Mouse (Mus musculus): ENCODE measurements at regions not wholly inside any gene's neighbourhood (a gene's known extent, or its start where the extent isn't known, plus 50 kb on each side); places are given as distances from the start of the nearest gene placed in this dataset.

DNA sequence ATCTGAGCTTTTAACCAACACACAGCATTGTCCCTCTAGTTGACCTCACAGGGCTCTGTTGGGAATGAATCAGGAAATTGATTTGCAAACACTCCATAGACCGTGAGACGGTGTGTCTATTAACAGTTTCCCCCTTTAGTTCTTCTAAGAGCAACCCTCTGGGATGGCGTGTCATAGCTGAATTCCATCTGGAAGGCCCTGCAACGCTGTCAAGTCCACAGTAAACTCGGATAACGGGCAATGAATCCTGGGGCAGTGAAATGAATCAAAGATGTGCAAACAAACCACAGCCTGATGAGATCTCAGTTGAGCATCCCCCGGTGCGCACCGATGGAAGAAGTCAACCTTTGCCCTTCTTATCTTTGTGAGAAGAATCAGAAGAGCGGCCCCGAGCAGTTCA is 302.3 kb upstream of the 9630041A04Rik start:
- DNase-seq (ENCODE audit: extremely low read depth, insufficient read length, low spot score): no peak

DNA sequence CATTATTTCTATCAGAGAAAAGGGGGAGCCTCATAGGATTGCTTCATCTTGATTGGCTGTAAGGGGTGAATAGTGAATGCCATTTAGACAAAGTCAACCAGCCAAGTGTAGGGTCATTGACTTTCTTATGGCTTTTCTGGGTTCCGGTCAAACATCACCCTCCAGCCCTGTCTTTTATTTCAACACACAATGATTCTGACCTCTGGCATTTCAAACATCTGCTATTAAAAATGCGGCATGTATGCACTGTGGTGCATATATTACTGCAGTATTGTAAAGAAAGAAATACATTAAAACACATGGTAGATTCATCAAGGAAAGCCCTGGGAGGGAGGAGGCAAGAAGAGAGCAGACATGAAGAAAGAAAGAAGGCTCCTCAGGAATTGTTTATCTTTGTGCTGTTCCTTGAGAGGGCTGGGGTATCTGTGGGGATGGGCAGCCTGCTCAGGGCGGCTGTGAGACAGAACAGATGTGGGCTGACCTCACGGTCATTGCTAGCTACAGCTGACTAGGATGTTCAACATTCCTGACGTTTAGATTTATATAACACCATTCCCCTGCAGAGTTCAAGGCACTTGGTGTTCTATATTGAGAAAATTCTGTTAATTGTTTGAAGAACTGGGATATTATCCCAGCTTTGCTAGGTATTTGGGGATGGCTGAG is 303.5 kb upstream of the Ppp2r3a start:
- no peak for DNase-seq (ENCODE audit: extremely low read depth, insufficient read length, low spot score)

DNA sequence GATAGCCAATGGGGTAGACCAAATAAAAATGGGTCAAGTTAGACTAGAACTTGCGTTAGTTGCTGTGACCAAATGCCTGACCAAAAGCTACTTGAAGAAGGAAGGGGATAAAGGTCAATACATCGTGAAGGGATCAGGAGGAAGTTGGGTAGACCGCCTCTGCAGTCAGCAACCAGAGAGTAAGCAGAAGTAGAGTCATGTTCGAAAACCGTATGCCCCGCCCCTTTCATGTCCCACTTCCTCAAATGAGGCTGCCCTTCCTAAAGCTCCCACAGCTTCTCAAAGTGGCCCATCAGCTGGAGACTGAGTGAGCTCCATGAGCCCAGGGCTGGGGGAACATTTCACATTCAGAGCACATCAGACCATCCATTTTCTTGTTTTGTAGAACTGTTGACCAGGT is 301.2 kb upstream of the Ppp2r3a start:
- DNase-seq (ENCODE audit: extremely low read depth, insufficient read length, low spot score): no peak

DNA sequence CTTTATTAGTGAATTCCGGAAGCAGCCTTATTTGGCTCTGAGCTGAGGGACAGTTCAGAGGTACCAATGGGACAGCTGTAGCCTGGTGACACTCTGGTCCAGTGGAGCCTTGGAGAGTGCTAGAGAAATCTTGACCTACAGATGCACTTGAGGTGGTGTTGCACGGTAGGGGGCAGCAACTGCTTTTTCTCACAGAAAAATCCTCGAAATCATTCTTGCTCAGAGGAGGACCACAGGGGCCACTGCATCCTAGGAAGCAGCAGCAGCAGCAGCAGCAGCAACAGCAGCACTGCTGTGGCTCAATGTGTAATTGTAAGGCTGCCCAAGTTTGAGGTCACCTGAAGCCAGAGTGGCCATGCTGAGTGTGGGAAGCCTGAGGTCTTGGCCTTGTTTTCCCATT is 299.7 kb upstream of the Ppp2r3a start:
- DNase-seq (ENCODE audit: extremely low read depth, insufficient read length, low spot score): no peak

DNA sequence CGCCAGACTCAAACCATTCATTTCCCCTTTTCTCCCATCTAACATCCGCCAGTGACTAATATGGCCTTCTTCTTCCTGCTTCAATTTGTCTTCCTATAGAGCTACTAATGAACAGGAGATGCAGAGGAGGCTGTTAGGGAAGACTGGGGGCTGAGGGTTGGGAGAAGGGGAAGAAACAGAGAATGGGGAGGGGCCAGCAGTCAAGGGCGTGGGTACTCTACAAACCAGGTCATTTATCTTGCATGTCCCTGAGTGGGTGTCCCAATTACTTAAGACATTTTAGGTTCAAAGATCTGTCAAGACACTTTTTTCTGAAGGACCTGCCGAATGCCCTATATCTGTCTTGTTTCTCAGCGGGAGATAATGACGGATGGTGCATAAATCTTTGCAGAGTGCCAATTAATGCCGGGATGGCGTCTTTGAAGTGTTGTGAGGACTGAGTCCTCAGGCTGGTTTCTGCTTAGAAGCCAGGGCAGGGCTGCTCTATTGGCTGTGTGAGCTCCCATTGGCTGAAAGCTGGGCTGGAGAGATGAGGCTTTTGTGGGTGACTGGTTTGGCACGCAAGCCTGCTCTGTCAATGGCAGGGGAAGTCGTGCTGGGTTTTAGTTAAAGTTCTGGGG is 294.7 kb upstream of the Ppp2r3a start:
- DNase-seq (ENCODE audit: extremely low read depth, insufficient read length, low spot score): no peak

DNA sequence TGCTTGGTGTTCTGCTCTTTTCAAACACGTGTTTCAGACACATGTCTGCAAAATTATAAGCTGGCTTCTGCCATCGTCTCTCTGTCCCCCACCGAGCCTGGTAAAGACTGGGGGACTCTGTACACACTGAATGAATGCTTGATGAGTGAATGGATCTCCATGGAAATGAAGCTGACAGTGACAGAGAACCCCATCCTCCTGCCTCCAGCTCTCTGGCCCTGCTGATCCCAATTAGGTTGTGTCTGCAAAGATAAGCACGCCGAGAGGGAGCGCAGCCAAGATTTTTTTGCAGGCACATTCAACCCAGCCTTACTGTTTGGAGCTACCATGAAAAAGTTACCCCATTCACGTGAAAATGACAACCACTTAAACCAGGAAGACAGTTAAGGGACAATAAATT is 266.5 kb upstream of the Ppp2r3a start:
- DNase-seq (ENCODE audit: extremely low read depth, insufficient read length, low spot score): no peak

DNA sequence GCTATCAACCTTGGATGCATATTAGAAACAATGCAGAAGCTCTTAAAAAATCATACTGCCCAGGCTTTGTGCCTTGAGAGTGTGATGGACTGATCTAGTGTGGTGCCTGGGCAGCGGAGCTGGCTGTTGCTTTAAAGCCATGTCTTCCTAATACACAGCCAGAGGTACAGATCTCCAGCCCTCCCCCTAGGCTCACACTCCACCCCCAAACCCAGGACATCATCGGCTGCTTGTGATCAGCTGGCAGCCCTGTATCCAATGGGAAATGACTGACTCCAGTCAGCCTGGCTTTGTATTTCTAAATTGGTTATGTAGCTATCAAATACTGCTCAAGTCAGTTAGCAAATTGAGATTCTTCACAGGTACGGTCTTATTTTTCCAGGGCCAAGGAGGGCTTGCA is 259.2 kb upstream of the Ppp2r3a start:
- DNase-seq (ENCODE audit: extremely low read depth, insufficient read length, low spot score): no peak

DNA sequence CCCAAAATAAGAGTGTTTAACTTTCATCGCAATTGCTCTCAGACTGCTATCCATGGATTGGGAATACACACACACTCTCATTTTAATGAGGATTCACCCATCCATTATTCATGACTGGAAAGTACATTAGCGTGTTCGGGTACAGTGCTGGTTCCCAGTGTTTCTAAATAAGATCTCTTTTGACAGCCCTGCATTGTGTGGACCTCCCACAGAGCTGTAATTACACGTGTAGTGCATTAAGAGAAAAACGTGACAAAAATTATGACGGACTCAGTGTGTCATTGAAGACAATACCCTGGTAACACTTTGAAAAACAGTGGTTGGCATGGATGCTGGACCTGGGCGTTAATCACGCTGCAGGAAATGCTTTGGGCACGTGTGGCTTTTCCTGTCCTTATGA is 257.6 kb upstream of the Ppp2r3a start:
- no peak for DNase-seq (ENCODE audit: extremely low read depth, insufficient read length, low spot score)

DNA sequence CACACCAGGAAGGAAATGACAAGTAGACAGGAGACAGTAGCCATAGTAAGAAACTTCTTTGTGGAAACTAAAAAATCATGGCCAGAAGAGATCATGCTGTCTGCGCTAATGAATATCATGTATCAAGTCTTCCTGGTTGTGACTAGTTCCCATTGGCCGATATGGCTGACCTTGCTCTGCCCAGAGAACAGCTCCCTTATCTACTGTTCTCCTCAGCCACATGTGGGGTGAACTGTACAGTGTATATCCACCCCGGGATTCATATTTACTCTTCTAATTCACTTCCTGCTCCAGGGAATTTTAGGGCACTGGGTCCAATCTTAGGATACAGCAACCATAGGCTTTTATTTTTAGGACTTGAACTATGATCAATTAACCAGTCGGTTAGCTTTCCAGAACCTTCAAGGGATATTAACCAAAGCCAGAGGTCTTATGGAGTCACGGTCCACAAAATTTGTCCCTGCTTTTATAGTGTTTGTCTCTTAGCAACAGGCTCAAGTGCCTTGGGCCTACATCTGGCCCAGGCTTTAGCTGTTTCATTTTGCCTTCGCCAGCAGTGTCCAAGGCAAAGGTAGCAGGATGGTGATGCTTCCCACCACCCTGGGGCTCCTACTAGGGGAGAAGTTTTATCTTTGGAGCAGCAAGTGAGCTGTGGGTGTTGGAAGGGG is 255.6 kb upstream of the Ppp2r3a start:
- DNase-seq (ENCODE audit: extremely low read depth, insufficient read length, low spot score): no peak

DNA sequence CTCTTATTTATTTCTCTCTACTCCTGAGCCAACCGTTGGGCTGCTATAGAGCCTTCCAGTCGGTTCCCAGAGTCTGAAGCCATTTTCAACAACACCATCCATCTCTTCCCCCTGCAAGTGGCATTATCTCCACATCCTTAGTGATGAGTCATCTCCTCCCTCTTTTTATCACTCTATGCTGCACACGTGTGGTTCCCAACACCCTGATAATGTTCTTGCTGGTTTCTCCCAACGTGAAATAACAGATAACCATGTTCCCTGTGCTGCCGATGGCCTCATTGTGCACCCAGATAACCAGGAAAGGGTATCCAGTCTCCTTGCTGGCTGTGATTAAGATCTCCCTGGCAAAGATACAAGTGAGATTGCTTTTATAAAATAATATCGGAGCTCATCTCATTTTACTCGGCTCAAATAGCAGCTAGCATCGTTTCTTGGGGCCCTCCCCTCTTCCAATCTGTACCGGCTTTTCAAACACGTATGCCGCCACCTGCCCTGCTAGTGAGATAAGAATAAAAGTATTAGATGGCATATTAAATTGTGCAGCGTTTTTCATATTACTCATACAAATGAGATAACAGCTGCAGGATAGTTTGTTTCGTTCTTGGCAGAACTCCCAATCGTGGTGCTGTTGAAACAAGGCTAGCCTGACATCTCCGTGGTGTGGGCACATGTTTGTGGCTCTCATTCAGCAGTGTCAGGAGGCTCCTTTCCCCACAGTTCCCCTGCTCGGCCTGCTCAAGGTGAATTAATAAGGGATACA is 250.3 kb upstream of the Ppp2r3a start:
- no peak for DNase-seq (ENCODE audit: extremely low read depth, insufficient read length, low spot score)

DNA sequence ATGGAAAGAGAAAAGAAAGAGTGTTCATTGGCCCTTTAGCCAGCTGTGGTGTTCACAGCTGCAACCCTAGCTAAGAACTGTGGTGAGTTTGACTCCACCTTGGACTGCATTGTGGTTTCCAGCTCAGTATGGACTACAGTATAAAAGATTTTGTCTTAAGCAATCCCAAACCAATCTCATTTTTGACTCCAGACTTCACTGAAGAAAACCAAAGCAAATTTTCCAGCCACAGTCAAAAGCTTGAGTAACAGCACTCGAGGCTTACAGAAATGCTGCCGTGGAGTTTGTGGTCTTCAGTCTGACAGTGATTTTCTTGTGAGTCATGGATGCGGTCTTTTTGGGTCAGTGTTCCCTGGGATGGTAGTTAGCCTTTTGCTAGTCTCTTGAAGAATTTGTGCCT is 249.4 kb upstream of the Ppp2r3a start:
- DNase-seq (ENCODE audit: extremely low read depth, insufficient read length, low spot score): peak; percentile 25

DNA sequence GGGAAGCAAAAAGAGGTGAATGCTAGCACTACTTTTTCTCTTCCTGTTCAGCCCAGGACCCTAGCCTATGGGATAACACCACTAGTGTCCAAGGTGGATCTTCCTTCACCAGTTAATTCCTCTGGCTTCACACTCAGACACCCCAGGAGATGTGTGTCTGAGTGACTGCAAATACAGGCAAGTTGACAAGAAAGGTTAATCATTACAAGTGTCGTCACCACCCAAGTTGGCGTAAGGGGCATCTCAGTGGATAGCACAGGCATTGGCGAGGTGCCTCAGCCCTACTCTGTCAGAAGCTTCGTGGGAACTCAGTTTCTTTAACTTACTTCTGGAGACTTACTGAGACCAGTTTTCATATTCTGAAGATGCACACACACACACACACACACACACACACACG is 247.1 kb upstream of the Ppp2r3a start:
- no peak for DNase-seq (ENCODE audit: extremely low read depth, insufficient read length, low spot score)

DNA sequence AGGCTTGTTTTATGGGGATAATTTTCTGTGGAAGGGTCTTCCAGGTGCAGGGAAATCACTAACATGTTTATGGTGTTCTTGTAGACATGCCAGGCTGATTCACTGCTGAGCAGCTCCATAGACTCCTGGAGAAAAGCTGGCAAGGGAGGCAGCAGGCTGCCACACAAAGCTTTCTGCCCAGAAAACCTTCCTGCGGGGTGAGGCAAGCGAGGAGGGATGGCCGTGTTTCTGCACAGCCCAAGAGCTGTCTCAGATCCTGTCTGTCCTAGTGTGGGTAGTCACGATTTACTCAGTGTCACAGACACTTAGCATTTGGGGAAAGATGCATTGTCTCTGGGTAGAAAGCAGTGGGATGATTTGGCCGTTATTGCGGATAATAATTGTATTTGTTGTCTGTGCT is 244.2 kb upstream of the Ppp2r3a start:
- no peak for DNase-seq (ENCODE audit: extremely low read depth, insufficient read length, low spot score)

DNA sequence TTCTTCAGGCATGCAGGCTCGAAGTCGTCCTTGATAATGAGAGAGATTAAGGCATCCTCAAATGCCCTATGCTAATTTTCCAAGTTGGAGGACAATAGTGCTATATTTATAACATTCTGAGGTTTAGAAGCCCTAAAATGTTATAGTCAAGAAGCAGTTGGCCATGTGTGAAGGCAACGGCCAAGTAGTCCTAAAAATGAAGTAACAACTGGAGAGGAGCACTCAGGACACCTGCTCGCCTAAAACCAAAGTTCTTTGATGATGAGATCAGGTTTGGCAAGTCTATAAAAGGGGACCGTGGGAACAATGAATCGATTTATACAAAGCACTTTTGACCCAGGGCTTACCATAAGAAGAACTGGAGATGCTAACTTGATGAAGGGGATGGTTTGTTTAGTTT is 237.4 kb upstream of the Ppp2r3a start:
- DNase-seq (ENCODE audit: extremely low read depth, insufficient read length, low spot score): no peak

DNA sequence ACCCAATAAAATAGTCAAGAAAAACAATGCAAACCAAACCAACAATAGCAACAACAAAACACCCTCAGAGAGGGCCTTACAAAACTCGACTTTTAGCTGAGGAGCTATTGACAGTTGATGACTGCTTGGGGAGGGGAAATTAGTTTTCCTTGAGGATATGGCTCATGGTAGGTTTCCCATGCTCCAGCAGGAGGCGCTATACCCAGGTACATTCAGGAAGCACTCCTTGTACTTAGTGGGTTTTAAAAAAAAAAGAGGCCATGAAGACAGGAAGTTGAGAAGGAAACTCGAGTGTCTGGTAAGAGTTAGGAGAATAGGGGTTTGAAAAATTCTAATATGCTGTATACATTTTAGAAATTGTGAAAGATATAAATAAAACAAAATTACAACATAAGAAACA is 224.6 kb upstream of the Ppp2r3a start:
- DNase-seq (ENCODE audit: extremely low read depth, insufficient read length, low spot score): no peak

DNA sequence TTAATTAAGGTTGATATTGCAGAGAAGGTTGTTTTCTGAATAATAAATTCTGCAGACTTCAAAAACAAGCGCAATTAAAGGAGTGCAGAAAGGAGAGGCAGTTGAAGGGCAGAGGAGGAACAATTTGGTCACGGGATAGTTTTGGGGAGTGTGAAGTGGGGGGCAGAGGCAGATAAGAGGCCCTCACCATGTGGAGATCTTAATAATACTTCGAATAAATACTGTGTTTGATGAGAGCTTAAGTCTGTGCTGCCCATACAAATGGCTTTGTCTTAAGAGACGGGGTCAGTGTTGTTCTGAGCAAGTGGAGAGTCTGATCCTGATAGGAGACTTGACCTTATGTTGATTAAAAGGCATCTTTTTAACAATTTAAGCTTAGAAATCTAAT is 221.5 kb upstream of the Ppp2r3a start:
- no peak for DNase-seq (ENCODE audit: extremely low read depth, insufficient read length, low spot score)

DNA sequence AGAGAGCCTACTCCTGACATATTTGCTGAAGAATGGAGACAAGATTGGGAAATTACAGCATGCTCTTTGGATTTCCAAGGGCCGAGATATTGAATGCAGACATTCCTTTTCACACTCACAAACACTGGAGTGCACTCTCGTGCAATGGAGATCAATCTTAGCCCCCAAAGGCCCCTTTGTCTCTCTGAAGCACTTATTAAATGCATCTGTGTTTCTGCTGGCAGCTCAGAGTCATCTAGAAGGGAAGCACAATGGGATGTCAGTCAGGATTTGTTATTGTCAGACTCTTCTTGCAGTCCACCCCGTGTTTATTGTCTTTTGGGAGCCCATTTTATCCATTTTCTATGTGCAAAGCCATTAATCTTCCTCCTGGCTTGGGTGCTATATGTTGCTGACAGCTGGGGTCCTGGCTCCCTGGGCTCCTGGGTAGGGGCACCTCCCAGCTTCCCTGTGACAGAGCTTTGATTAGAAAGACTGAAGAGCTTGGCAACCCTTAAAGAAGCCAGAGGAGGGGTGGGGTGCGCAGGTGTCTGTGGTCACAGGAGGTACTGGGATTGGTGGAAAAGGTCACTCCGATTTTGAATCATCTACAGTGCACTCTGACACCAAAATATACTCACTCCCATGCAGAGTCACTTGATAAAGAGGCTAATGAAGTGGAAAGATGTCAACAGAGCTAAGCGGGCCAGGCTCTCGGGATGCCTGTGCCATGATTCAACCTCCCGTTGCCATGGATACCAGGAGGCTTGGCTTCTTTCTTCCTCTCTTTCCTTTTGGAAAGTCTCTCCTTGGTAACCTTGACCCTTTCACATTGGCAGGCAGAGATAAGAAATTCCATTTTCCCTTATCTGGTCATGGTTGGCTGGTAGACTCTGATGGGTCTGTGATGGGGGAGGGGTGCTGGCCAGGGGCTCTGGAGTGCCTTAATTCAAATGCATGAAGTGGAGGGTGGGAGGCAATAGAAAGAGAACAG is 220.8 kb upstream of the Ppp2r3a start:
- peak; percentile 37 for DNase-seq (ENCODE audit: extremely low read depth, insufficient read length, low spot score)

DNA sequence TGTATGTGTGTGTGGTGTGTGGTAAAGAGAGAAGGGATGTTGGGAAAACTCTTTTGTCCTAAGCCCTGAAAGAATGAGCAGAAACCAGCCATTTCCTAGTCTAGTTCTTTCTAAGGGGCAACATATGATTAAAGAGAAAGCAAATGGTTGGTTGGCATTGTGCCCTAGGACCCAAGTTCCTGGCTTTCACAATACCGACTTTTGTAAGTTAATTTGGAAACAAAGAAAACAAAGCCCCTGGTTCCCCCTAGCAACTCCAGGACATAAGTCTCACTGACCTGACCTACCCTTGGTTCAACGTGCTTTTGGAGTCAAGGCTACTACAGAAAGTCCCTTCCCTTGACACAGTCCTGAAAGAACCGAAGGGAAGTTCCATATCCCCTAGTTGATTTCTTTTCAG is 220.1 kb upstream of the Ppp2r3a start:
- no peak for DNase-seq (ENCODE audit: extremely low read depth, insufficient read length, low spot score)

DNA sequence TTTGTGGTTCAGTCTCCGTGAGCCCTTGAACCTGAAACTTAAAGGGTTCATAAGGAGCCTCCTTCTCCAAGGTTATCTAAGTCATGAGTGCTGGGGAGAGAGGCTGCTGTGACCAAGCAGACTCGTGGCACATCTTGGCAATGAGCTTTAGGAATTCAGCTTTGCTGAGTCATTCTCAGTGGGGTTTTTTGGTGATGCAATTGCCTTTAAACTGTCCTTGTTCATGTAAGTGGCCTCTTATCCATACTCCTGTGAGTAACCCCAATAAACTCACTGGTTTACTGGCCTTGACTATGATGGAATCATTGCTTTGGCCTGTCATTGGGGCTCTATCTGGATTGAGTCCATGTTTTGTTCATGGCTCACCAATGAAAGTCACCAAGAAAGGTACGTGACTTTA is 218.2 kb upstream of the Ppp2r3a start:
- peak; percentile 20 for DNase-seq (ENCODE audit: extremely low read depth, insufficient read length, low spot score)

DNA sequence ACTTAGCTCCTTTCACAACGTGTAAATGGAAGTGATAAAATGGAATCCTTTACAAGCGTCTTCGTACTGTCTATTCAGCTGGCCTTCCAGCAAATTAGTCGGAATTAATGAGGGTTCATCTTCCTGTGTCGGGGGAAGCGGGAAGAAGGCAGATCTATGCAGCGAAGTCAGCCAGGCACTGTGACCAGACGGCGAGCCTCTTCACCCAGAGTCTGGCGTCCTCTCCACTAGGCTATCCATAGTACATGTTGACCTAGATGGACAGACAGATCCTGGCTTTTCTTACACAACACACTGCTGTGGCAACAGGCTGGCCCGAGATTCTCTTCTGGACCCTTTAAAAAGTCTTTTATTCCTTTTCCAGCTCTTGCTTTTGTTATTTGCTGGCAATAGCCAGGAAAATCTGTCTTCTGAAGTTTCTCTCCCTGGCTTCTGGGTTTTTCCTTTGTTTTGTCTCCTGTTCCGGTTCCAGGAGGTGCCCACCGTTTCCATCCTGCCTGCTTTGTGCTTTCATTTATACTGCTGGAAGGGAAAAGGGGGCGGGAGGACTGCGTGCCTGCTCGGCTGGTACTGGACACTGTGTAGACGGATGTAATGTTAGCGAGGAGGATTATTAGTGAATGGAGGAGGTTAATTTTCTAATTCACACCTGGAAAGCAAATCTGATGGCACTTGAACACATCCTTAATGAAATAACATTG is 213.3 kb upstream of the Ppp2r3a start:
- DNase-seq (ENCODE audit: extremely low read depth, insufficient read length, low spot score): no peak
